In genomic region chr8:84944478-84945160, GRCm38 (mm10) we compare ENCODE assay signal across 9 mouse cellular contexts. TPM values are rescaled to one million over a fixed set of nuclear protein-coding genes. Genes with fewer than 3 reads are reported as not detected.
DNase-seq lines count a peak whose midpoint lies in the region; ATAC-seq and TF ChIP-seq lines count a peak whose summit lies in the region.
"Had no signal": no experiment of that assay in that cellular context is flagged by ENCODE, and none has a peak within 500 bp of the region (broad histone marks: within the 10 kb centered on the region; RNA-seq: fewer than 3 reads in every experiment).

No protein-coding gene starts in this region.

- no peak for TF ChIP-seq CTCF in gastrocnemius, adult 2 months (IDR thresholded peaks at IDR 0.05)

- no peak overlapping the region for H3K27ac ChIP-seq in gastrocnemius, adult 2 months
- H3K27ac ChIP-seq in forebrain, embryonic 12.5 days = no peak overlapping the region
- no peak overlapping the region for H3K27ac ChIP-seq in intestine, embryonic 16.5 days (ENCODE audit: low read length)
- no peak overlapping the region for H3K27ac ChIP-seq in limb, embryonic 14.5 days (replicated peaks; ENCODE audit: low read depth, low read length)
- H3K27ac ChIP-seq in neural tube, embryonic 11.5 days (ENCODE audit: low read depth, low read length) = no peak overlapping the region

- ATAC-seq in forebrain, embryonic 12.5 days (ENCODE audit: low FRiP score) = peak; percentile 31
- peak; percentile 73 for ATAC-seq in intestine, embryonic 16.5 days
- ATAC-seq in limb, embryonic 14.5 days (ENCODE audit: low FRiP score, low read depth) = no peak
- ATAC-seq in neural tube, embryonic 11.5 days (ENCODE audit: insufficient read depth, low FRiP score, low TSS enrichment) = peak; percentile 35; the same call in 1 of the 2 replicates

- intact Hi-C loops in gastrocnemius, adult 2 months (cut with DNase I) = no loop called here
- intact Hi-C loops in gastrocnemius, postnatal 14 days (cut with DNase I; ENCODE audit: low total_unique reads) = no loop called here

- no peak for TF ChIP-seq POLR2A in limb, embryonic 14.5 days (IDR thresholded peaks at IDR 0.05; ENCODE audit: borderline replicate concordance, extremely low read depth, insufficient read depth, insufficient read length)

- H3K27me3 ChIP-seq in forebrain, embryonic 12.5 days = peaks cover 66% of the 10 kb centered on the region
- peaks cover 48% of the 10 kb centered on the region for H3K27me3 ChIP-seq in intestine, embryonic 16.5 days (replicated peaks; ENCODE audit: control insufficient read depth, insufficient read depth, low read length)
- H3K27me3 ChIP-seq in limb, embryonic 14.5 days (ENCODE audit: control insufficient read depth, insufficient read depth, low read length) = peaks cover 44% of the 10 kb centered on the region
- peaks cover 49% of the 10 kb centered on the region for H3K27me3 ChIP-seq in neural tube, embryonic 11.5 days (ENCODE audit: control insufficient read depth, insufficient read depth, low read length)

- peaks cover 29% of the 10 kb centered on the region for H3K4me1 ChIP-seq in forebrain, embryonic 12.5 days
- peaks cover 13% of the 10 kb centered on the region for H3K4me1 ChIP-seq in intestine, embryonic 16.5 days (ENCODE audit: control insufficient read depth, insufficient read depth, low read length)
- H3K4me1 ChIP-seq in limb, embryonic 14.5 days (ENCODE audit: control insufficient read depth, insufficient read depth, low read length) = peaks cover 6% of the 10 kb centered on the region; the same call in 1 of the 2 replicates
- peaks cover 8% of the 10 kb centered on the region; the same call in 1 of the 2 replicates for H3K4me1 ChIP-seq in neural tube, embryonic 11.5 days (ENCODE audit: control insufficient read depth, insufficient read depth, low read length)

- H3K36me3 ChIP-seq in forebrain, embryonic 12.5 days (replicated peaks) = no peaks in the 10 kb centered on the region
- H3K36me3 ChIP-seq in intestine, embryonic 16.5 days (ENCODE audit: control insufficient read depth, insufficient read depth, low read length) = no peaks in the 10 kb centered on the region
- no peaks in the 10 kb centered on the region for H3K36me3 ChIP-seq in limb, embryonic 14.5 days (ENCODE audit: control insufficient read depth, insufficient read depth, low read length)
- no peaks in the 10 kb centered on the region for H3K36me3 ChIP-seq in neural tube, embryonic 11.5 days (ENCODE audit: control insufficient read depth, insufficient read depth, low read length)

- WGBS in forebrain, embryonic 12.5 days = 2% methylated on average over 26 of the region's 26 CpGs
- 4% methylated on average over 26 of the region's 26 CpGs for WGBS in intestine, embryonic 16.5 days
- 2% methylated on average over 26 of the region's 26 CpGs for WGBS in limb, embryonic 14.5 days
- 4% methylated on average over 26 of the region's 26 CpGs for WGBS in neural tube, embryonic 11.5 days

- H3K4me2 ChIP-seq in forebrain, embryonic 12.5 days = peak overlapping the region; percentile 98
- H3K4me2 ChIP-seq in intestine, embryonic 16.5 days (ENCODE audit: low read depth, low read length) = peak overlapping the region; percentile 35
- H3K4me2 ChIP-seq in limb, embryonic 14.5 days (replicated peaks; ENCODE audit: low read depth, low read length, severe bottlenecking) = no peak overlapping the region
- peak overlapping the region; percentile 30 for H3K4me2 ChIP-seq in neural tube, embryonic 11.5 days (ENCODE audit: low read depth)

- no peaks in the 10 kb centered on the region for H3K9me3 ChIP-seq in forebrain, embryonic 12.5 days
- no peaks in the 10 kb centered on the region for H3K9me3 ChIP-seq in intestine, embryonic 16.5 days (ENCODE audit: control insufficient read depth, low read length)
- H3K9me3 ChIP-seq in limb, embryonic 14.5 days (ENCODE audit: control insufficient read depth, low read length) = no peaks in the 10 kb centered on the region
- no peaks in the 10 kb centered on the region for H3K9me3 ChIP-seq in neural tube, embryonic 11.5 days (ENCODE audit: control insufficient read depth, low read length)

- peak; percentile 55 for DNase-seq in gastrocnemius, adult 2 months
- DNase-seq in gastrocnemius, postnatal 14 days = no peak
- DNase-seq in c-Kit-positive CD71-negative TER-119-negative erythroid progenitor cells, embryonic 14.5 days (ENCODE audit: low read depth) = peak; percentile 63
- DNase-seq in limb, embryonic 14.5 days (ENCODE audit: low spot score) = peak; percentile 21
- peak; percentile 71 for DNase-seq in neural tube, embryonic 11.5 days (ENCODE audit: low spot score)
- peak; percentile 43 to 63 for DNase-seq in thymus, postnatal 36 days

- peak overlapping the region; percentile 3; the same call in 1 of the 2 replicates for H3K4me3 ChIP-seq in gastrocnemius, adult 2 months
- H3K4me3 ChIP-seq in forebrain, embryonic 12.5 days (replicated peaks) = peak overlapping the region; percentile 70
- H3K4me3 ChIP-seq in intestine, embryonic 16.5 days (ENCODE audit: low read length) = peak overlapping the region; percentile 15; the same call in 1 of the 2 replicates
- no peak overlapping the region for H3K4me3 ChIP-seq in limb, embryonic 14.5 days (replicated peaks; ENCODE audit: low read length)
- peak overlapping the region; percentile 15; the same call in 1 of the 2 replicates for H3K4me3 ChIP-seq in neural tube, embryonic 11.5 days (ENCODE audit: low read depth, low read length)

- no peak overlapping the region for H3K9ac ChIP-seq in forebrain, embryonic 12.5 days
- H3K9ac ChIP-seq in intestine, embryonic 16.5 days (ENCODE audit: low read depth, low read length) = no peak overlapping the region
- no peak overlapping the region for H3K9ac ChIP-seq in limb, embryonic 14.5 days (ENCODE audit: low read depth, low read length, severe bottlenecking)
- no peak overlapping the region for H3K9ac ChIP-seq in neural tube, embryonic 11.5 days (ENCODE audit: low read length)

RNA-seq across cellular contexts. Expression of gene Rtbdn, which starts 2.2 kb away (rescaled TPM):
- total RNA-seq in gastrocnemius, adult 2 months (2021) = not detected
- total RNA-seq in gastrocnemius, postnatal 14 days (2021) = not detected
- 0.88 and 1.6 TPM in 2 replicates for polyA plus RNA-seq in forebrain, embryonic 12.5 days (2016; fragmentation: Nextera tagmentation; extraction: Ambion mirVana)
- 0.18 and 0.24 TPM in 2 replicates for polyA plus RNA-seq in intestine, embryonic 16.5 days (2015; fragmentation: Nextera tagmentation; extraction: Ambion mirVana)
- polyA plus RNA-seq in limb, embryonic 14.5 days (2012; rRNA removed) = not detected in 2 replicates
- polyA plus RNA-seq in limb, embryonic 14.5 days (2014; fragmentation: Nextera tagmentation; extraction: Ambion mirVana) = not detected in 2 replicates
- polyA plus RNA-seq in neural tube, embryonic 11.5 days (2014; fragmentation: Nextera tagmentation; extraction: Ambion mirVana) = 0.25 TPM in 1 of 2 replicates, not detected in the other
- polyA plus RNA-seq: large intestine, adult 2 months had no signal

RNA-seq across cellular contexts. Expression of gene Mast1, which starts 7.5 kb away (rescaled TPM):
- under 1 TPM in 1 of 2 experiments, not detected in 1; 0.17 TPM for total RNA-seq in gastrocnemius, adult 2 months (2021)
- total RNA-seq in gastrocnemius, postnatal 14 days (2021) = under 1 TPM in 1 of 2 experiments, not detected in 1; 0.07 TPM
- 29.3 and 35.3 TPM in 2 replicates for polyA plus RNA-seq in forebrain, embryonic 12.5 days (2016; fragmentation: Nextera tagmentation; extraction: Ambion mirVana)
- 1.2 and 1.6 TPM in 2 replicates for polyA plus RNA-seq in intestine, embryonic 16.5 days (2015; fragmentation: Nextera tagmentation; extraction: Ambion mirVana)
- polyA plus RNA-seq in limb, embryonic 14.5 days (2012; rRNA removed) = 0.36 and 0.50 TPM in 2 replicates
- 0.15 and 0.32 TPM in 2 replicates for polyA plus RNA-seq in limb, embryonic 14.5 days (2014; fragmentation: Nextera tagmentation; extraction: Ambion mirVana)
- 13.8 and 14.6 TPM in 2 replicates for polyA plus RNA-seq in neural tube, embryonic 11.5 days (2014; fragmentation: Nextera tagmentation; extraction: Ambion mirVana)

RNA-seq across cellular contexts. Expression of gene Gm49661, which starts 24.6 kb away (rescaled TPM):
- not detected for total RNA-seq in gastrocnemius, adult 2 months (2021)
- not detected for total RNA-seq in gastrocnemius, postnatal 14 days (2021)
- not detected in 2 replicates for polyA plus RNA-seq in forebrain, embryonic 12.5 days (2016; fragmentation: Nextera tagmentation; extraction: Ambion mirVana)
- polyA plus RNA-seq in intestine, embryonic 16.5 days (2015; fragmentation: Nextera tagmentation; extraction: Ambion mirVana) = not detected in 2 replicates
- polyA plus RNA-seq in limb, embryonic 14.5 days (2012; rRNA removed) = 2.0 TPM in 1 of 2 replicates, not detected in the other
- not detected in 2 replicates for polyA plus RNA-seq in limb, embryonic 14.5 days (2014; fragmentation: Nextera tagmentation; extraction: Ambion mirVana)
- polyA plus RNA-seq in neural tube, embryonic 11.5 days (2014; fragmentation: Nextera tagmentation; extraction: Ambion mirVana) = not detected in 2 replicates

RNA-seq across cellular contexts. Expression of gene Prdx2, which starts 24.8 kb away (rescaled TPM):
- total RNA-seq in gastrocnemius, adult 2 months (2021) = 100 to 1,000 TPM; 151 to 245 TPM
- total RNA-seq in gastrocnemius, postnatal 14 days (2021) = 100 to 1,000 TPM; 224 to 248 TPM
- polyA plus RNA-seq in forebrain, embryonic 12.5 days (2016; fragmentation: Nextera tagmentation; extraction: Ambion mirVana) = 1,271 and 1,280 TPM in 2 replicates
- polyA plus RNA-seq in intestine, embryonic 16.5 days (2015; fragmentation: Nextera tagmentation; extraction: Ambion mirVana) = 533 and 590 TPM in 2 replicates
- 387 and 405 TPM in 2 replicates for polyA plus RNA-seq in limb, embryonic 14.5 days (2012; rRNA removed)
- 839 and 877 TPM in 2 replicates for polyA plus RNA-seq in limb, embryonic 14.5 days (2014; fragmentation: Nextera tagmentation; extraction: Ambion mirVana)
- polyA plus RNA-seq in neural tube, embryonic 11.5 days (2014; fragmentation: Nextera tagmentation; extraction: Ambion mirVana) = 1,335 and 1,358 TPM in 2 replicates

RNA-seq across cellular contexts. Expression of gene Rnaseh2a, which starts 24.9 kb away (rescaled TPM):
- total RNA-seq in gastrocnemius, adult 2 months (2021) = 10 to 100 TPM; 22.1 to 25.9 TPM
- total RNA-seq in gastrocnemius, postnatal 14 days (2021) = 10 to 100 TPM; 22.6 to 28.4 TPM
- 117 and 124 TPM in 2 replicates for polyA plus RNA-seq in forebrain, embryonic 12.5 days (2016; fragmentation: Nextera tagmentation; extraction: Ambion mirVana)
- 102 and 120 TPM in 2 replicates for polyA plus RNA-seq in intestine, embryonic 16.5 days (2015; fragmentation: Nextera tagmentation; extraction: Ambion mirVana)
- polyA plus RNA-seq in limb, embryonic 14.5 days (2012; rRNA removed) = 58.6 and 60.8 TPM in 2 replicates
- polyA plus RNA-seq in limb, embryonic 14.5 days (2014; fragmentation: Nextera tagmentation; extraction: Ambion mirVana) = 87.6 and 90.8 TPM in 2 replicates
- 92.9 and 116 TPM in 2 replicates for polyA plus RNA-seq in neural tube, embryonic 11.5 days (2014; fragmentation: Nextera tagmentation; extraction: Ambion mirVana)
